Mouse (Mus musculus) spleen, postnatal 0 days (tissue): ENCODE results near the gene Serpinb3a. TPM values are rescaled to one million over a fixed set of nuclear protein-coding genes. Genes with fewer than 3 reads are reported as not detected.

Source experiments
- polyA plus RNA-seq: library from polyadenylated mRNA; unstranded; fragments of >200 nt; fragmentation: Nextera tagmentation; extraction: Ambion mirVana; gene quantifications from 2 replicates; pipeline ENCODE4 v1.2.1, GENCODE M21; 2015

Gene Serpinb3a
- polyA plus RNA-seq: not detected in 2 replicates

GRCm38 (mm10) chr1:107052203-107052602 is at the start of gene Serpinb3a:
Gene Serpinb3a (minus strand): TSS chr1:107052303.

GRCm38 (mm10) chr1:107083406-107083805 is 31.3 kb upstream of the Serpinb3a start, which contains the start of gene Serpinb3d:
Gene Serpinb3d (minus strand): TSS chr1:107083506.

Other genes with a start within 250 kb of the Serpinb3a start
- gene Serpinb5, start 191.1 kb downstream of the Serpinb3a start, polyA plus RNA-seq: 0.13 and 0.56 TPM in 2 replicates
- gene Serpinb12, start 117.9 kb downstream of the Serpinb3a start, polyA plus RNA-seq: not detected in 2 replicates
- not detected in 2 replicates for gene Serpinb13, start 71.3 kb downstream of the Serpinb3a start, polyA plus RNA-seq
- not detected in 2 replicates for gene Serpinb3d, start 31.2 kb upstream of the Serpinb3a start, polyA plus RNA-seq
- gene Serpinb3b, start 226.1 kb upstream of the Serpinb3a start, polyA plus RNA-seq: not detected in 2 replicates
- not detected in 2 replicates for gene Serpinb3c, start 226.1 kb upstream of the Serpinb3a start, polyA plus RNA-seq